Mouse (Mus musculus) heart, adult 2 months (tissue): ENCODE results near the gene Scamp4.

ENCODE experiments used
- CTCF ChIP-seq: fragments of 200-600 bp; IDR thresholded peaks from 2 replicates; pipeline ENCODE4 v1.8.1; 2022; ENCODE audit warnings: antibody characterized with exemption, mild to moderate bottlenecking, moderate library complexity
- POLR2A ChIP-seq: fragments of 200-500 bp; IDR thresholded peaks from 2 replicates; pipeline ENCODE4 v1.6.1; 2011; ENCODE audit warnings: mild to moderate bottlenecking, low read depth, low read length, control low read depth; ENCODE audit not compliant: insufficient read depth

DNA sequence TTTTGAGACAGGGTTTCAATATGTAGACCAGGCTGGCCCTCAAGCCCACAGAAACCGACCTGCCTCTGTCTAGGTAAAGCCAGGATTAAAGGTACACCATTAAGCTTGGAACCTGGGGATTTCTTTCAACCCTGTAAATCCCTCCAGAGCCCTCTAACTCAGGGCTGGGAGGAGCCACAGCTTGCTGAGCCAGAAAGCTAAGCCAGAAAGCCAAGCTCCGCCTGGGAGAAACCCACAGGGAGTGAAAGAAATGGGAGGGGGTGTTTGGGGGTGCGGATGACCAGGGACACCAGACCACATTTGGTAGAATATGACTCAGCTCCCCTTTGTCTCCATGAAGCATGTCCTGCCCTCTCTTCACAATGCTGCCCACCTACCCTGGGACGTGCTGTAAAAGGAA is 6.4 kb upstream of the Scamp4 start:
- TF ChIP-seq CTCF = no peak
- TF ChIP-seq POLR2A = no peak
